Mouse (Mus musculus): ENCODE results near the gene Rasl11b. TPM values are rescaled to one million over a fixed set of nuclear protein-coding genes. Genes with fewer than 3 reads are reported as not detected.

The Rasl11b gene
- 79.7 and 88.1 TPM in 2 replicates for polyA plus RNA-seq (2015; fragmentation: Nextera tagmentation; extraction: Ambion mirVana)

- H3K27ac ChIP-seq (replicated peaks) = peak within 1 kb of the TSS; percentile 95
- peaks cover 34% of the 10 kb centered on the region for H3K36me3 ChIP-seq
- H3K4me2 ChIP-seq = peak within 1 kb of the TSS; percentile 94
- no peaks in the 10 kb centered on the region for H3K9me3 ChIP-seq
- H3K4me1 ChIP-seq = peaks cover 77% of the 10 kb centered on the region
- H3K9ac ChIP-seq = peak within 1 kb of the TSS; percentile 100
- H3K4me3 ChIP-seq = peak within 1 kb of the TSS; percentile 100
- under 1% methylated on average over 82 of the region's 82 CpGs for WGBS
- peak; percentile 84 for ATAC-seq (ENCODE audit: extremely low read depth, insufficient number of reproducible peaks, low FRiP score, low TSS enrichment)
- H3K27me3 ChIP-seq (replicated peaks) = 0 out of 2 replicates have a peak, but pooled peaks cover 3% of the 10 kb centered on the region
Observed at GRCm38 (mm10) chr5:74194841-74195613, at the start of gene Rasl11b. Rasl11b (plus strand) TSS chr5:74195286.

- Histone ChIP-seq H3K27me3 (replicated peaks) (no peaks in the 10 kb centered on the region), H3K4me2 (peak overlapping the region; percentile 45), H3K27ac (replicated peaks) (peak overlapping the region; percentile 97), H3K9ac (peak overlapping the region; percentile 75), H3K9me3 (no peaks in the 10 kb centered on the region), H3K4me1 (peaks cover 74% of the 10 kb centered on the region), H3K4me3 (no peak overlapping the region), H3K36me3 (no peaks in the 10 kb centered on the region)
- ATAC-seq (ENCODE audit: extremely low read depth, insufficient number of reproducible peaks, low FRiP score, low TSS enrichment) = peak; percentile 58; the same call in 1 of the 2 replicates
- 33% methylated on average over 10 of the region's 10 CpGs for WGBS
Observed at GRCm38 (mm10) chr5:74147631-74148030, 47.5 kb upstream of the Rasl11b start.

GRCm38 (mm10) chr5:74149975-74150374 is 45.1 kb upstream of the Rasl11b start:
- Histone ChIP-seq H3K4me2 (no peak overlapping the region), H3K4me1 (peaks cover 66% of the 10 kb centered on the region), H3K36me3 (no peaks in the 10 kb centered on the region), H3K4me3 (no peak overlapping the region), H3K27me3 (replicated peaks) (no peaks in the 10 kb centered on the region), H3K9ac (no peak overlapping the region), H3K27ac (replicated peaks) (no peak overlapping the region), H3K9me3 (no peaks in the 10 kb centered on the region)
- WGBS = 70% methylated on average over 6 of the region's 6 CpGs
- ATAC-seq (ENCODE audit: extremely low read depth, insufficient number of reproducible peaks, low FRiP score, low TSS enrichment) = no peak

GRCm38 (mm10) chr5:74151774-74152173 is 43.3 kb upstream of the Rasl11b start:
- Histone ChIP-seq H3K9ac (no peak overlapping the region), H3K27ac (replicated peaks) (no peak overlapping the region), H3K36me3 (no peaks in the 10 kb centered on the region), H3K9me3 (no peaks in the 10 kb centered on the region), H3K4me2 (no peak overlapping the region), H3K4me1 (peaks cover 60% of the 10 kb centered on the region), H3K27me3 (replicated peaks) (no peaks in the 10 kb centered on the region), H3K4me3 (no peak overlapping the region)
- WGBS = 71% methylated on average over 11 of the region's 11 CpGs
- no peak for ATAC-seq (ENCODE audit: extremely low read depth, insufficient number of reproducible peaks, low FRiP score, low TSS enrichment)

GRCm38 (mm10) chr5:74155860-74156351 is 39.2 kb upstream of the Rasl11b start:
- Histone ChIP-seq H3K27me3 (replicated peaks) (no peaks in the 10 kb centered on the region), H3K4me2 (no peak overlapping the region), H3K27ac (replicated peaks) (no peak overlapping the region), H3K4me1 (peaks cover 50% of the 10 kb centered on the region), H3K36me3 (no peaks in the 10 kb centered on the region), H3K4me3 (no peak overlapping the region), H3K9me3 (0 out of 2 replicates have a peak, but pooled peaks cover 3% of the 10 kb centered on the region), H3K9ac (no peak overlapping the region)
- ATAC-seq (ENCODE audit: extremely low read depth, insufficient number of reproducible peaks, low FRiP score, low TSS enrichment) = no peak
- WGBS = 61% methylated on average over 7 of the region's 7 CpGs

GRCm38 (mm10) chr5:74158929-74159632 is 36.0 kb upstream of the Rasl11b start:
- no peak overlapping the region for H3K4me2 ChIP-seq
- 84% methylated on average over 6 of the region's 6 CpGs for WGBS
- H3K4me1 ChIP-seq = peaks cover 67% of the 10 kb centered on the region
- no peak overlapping the region for H3K9ac ChIP-seq
- no peaks in the 10 kb centered on the region for H3K27me3 ChIP-seq (replicated peaks)
- no peak overlapping the region for H3K4me3 ChIP-seq
- peak overlapping the region; percentile 96 for H3K27ac ChIP-seq (replicated peaks)
- no peak for ATAC-seq (ENCODE audit: extremely low read depth, insufficient number of reproducible peaks, low FRiP score, low TSS enrichment)
- H3K9me3 ChIP-seq = 0 out of 2 replicates have a peak, but pooled peaks cover 3% of the 10 kb centered on the region
- H3K36me3 ChIP-seq = no peaks in the 10 kb centered on the region

GRCm38 (mm10) chr5:74159906-74160305 is 35.2 kb upstream of the Rasl11b start:
- WGBS = 20% methylated on average over 7 of the region's 7 CpGs
- Histone ChIP-seq H3K4me3 (no peak overlapping the region), H3K9me3 (0 out of 2 replicates have a peak, but pooled peaks cover 3% of the 10 kb centered on the region), H3K27me3 (replicated peaks) (no peaks in the 10 kb centered on the region), H3K27ac (replicated peaks) (peak overlapping the region; percentile 96), H3K4me2 (no peak overlapping the region), H3K4me1 (peaks cover 75% of the 10 kb centered on the region), H3K9ac (peak overlapping the region; percentile 12; the same call in 1 of the 2 replicates), H3K36me3 (no peaks in the 10 kb centered on the region)
- ATAC-seq (ENCODE audit: extremely low read depth, insufficient number of reproducible peaks, low FRiP score, low TSS enrichment) = no peak

- Histone ChIP-seq H3K27ac (replicated peaks) (peak overlapping the region; percentile 96), H3K4me1 (peaks cover 77% of the 10 kb centered on the region), H3K4me3 (no peak overlapping the region), H3K9ac (peak overlapping the region; percentile 12; the same call in 1 of the 2 replicates), H3K9me3 (0 out of 2 replicates have a peak, but pooled peaks cover 3% of the 10 kb centered on the region), H3K27me3 (replicated peaks) (no peaks in the 10 kb centered on the region), H3K36me3 (no peaks in the 10 kb centered on the region), H3K4me2 (no peak overlapping the region)
- no peak for ATAC-seq (ENCODE audit: extremely low read depth, insufficient number of reproducible peaks, low FRiP score, low TSS enrichment)
- WGBS = 40% methylated on average over 4 of the region's 4 CpGs
Observed at GRCm38 (mm10) chr5:74160349-74160748, 34.7 kb upstream of the Rasl11b start.

- H3K4me2 ChIP-seq = peak overlapping the region; percentile 65
- peak overlapping the region; percentile 39 for H3K4me3 ChIP-seq
- 8% methylated on average over 15 of the region's 15 CpGs for WGBS
- peak; percentile 82 for ATAC-seq (ENCODE audit: extremely low read depth, insufficient number of reproducible peaks, low FRiP score, low TSS enrichment)
- peaks cover 72% of the 10 kb centered on the region for H3K4me1 ChIP-seq
- no peaks in the 10 kb centered on the region for H3K27me3 ChIP-seq (replicated peaks)
- H3K9ac ChIP-seq = peak overlapping the region; percentile 74
- no peaks in the 10 kb centered on the region for H3K36me3 ChIP-seq
- 0 out of 2 replicates have a peak, but pooled peaks cover 3% of the 10 kb centered on the region for H3K9me3 ChIP-seq
- peak overlapping the region; percentile 96 for H3K27ac ChIP-seq (replicated peaks)
Observed at GRCm38 (mm10) chr5:74161297-74161926, 33.7 kb upstream of the Rasl11b start.

- Histone ChIP-seq H3K36me3 (no peaks in the 10 kb centered on the region), H3K4me1 (peaks cover 71% of the 10 kb centered on the region), H3K27ac (replicated peaks) (peak overlapping the region; percentile 96), H3K9ac (peak overlapping the region; percentile 74), H3K4me3 (peak overlapping the region; percentile 39), H3K4me2 (peak overlapping the region; percentile 65), H3K27me3 (replicated peaks) (no peaks in the 10 kb centered on the region), H3K9me3 (0 out of 2 replicates have a peak, but pooled peaks cover 3% of the 10 kb centered on the region)
- 30% methylated on average over 3 of the region's 3 CpGs for WGBS
- ATAC-seq (ENCODE audit: extremely low read depth, insufficient number of reproducible peaks, low FRiP score, low TSS enrichment) = no peak
Observed at GRCm38 (mm10) chr5:74162013-74162412, 33.1 kb upstream of the Rasl11b start.

- H3K36me3 ChIP-seq = no peaks in the 10 kb centered on the region
- no peak overlapping the region for H3K4me2 ChIP-seq
- peaks cover 74% of the 10 kb centered on the region for H3K4me1 ChIP-seq
- WGBS = 61% methylated on average over 6 of the region's 6 CpGs
- ATAC-seq (ENCODE audit: extremely low read depth, insufficient number of reproducible peaks, low FRiP score, low TSS enrichment) = no peak
- no peak overlapping the region for H3K4me3 ChIP-seq
- H3K9ac ChIP-seq = no peak overlapping the region
- H3K9me3 ChIP-seq = 0 out of 2 replicates have a peak, but pooled peaks cover 3% of the 10 kb centered on the region
- H3K27me3 ChIP-seq (replicated peaks) = no peaks in the 10 kb centered on the region
- H3K27ac ChIP-seq (replicated peaks) = peak overlapping the region; percentile 54
Observed at GRCm38 (mm10) chr5:74163141-74163540, 31.9 kb upstream of the Rasl11b start.
